Mouse (Mus musculus): ENCODE data around the gene Med11. TPM values are rescaled to one million over a fixed set of nuclear protein-coding genes. Genes with fewer than 3 reads are reported as not detected.
"Not testable (repeated sequence)": the region's sequence is repeated elsewhere in the genome, so short reads cannot be mapped to it uniquely, and the experiment has no call there.

Med11 gene
- 1 to 10 TPM; 5.6 to 6.2 TPM for total RNA-seq (2021)
- long read RNA-seq, experiment 1, transcript Med11-201 (3 exons, 902 nt) = major isoform, 7 of 14 reads
- long read RNA-seq, experiment 1, partial matches to known transcripts = 1 of 14 reads
- long read RNA-seq, experiment 1, other reads (novel, unspliced or antisense) = 5 of 14 reads
- long read RNA-seq, experiment 2, transcript Med11-201 (3 exons, 902 nt) = major isoform, 5 of 7 reads
- long read RNA-seq, experiment 2, partial matches to known transcripts = 0 of 7 reads
- long read RNA-seq, experiment 2, other reads (novel, unspliced or antisense) = 1 of 7 reads

- peak; percentile 96 for DNase-seq
Observed at GRCm38 (mm10) chr11:70451797-70452498, at the start of gene Med11. TSS of gene Med11 (plus strand) at chr11:70451919.

- no peak for DNase-seq
Observed at GRCm38 (mm10) chr11:70403598-70403997, 48.1 kb upstream of the Med11 start.

GRCm38 (mm10) chr11:70409594-70410296 lies 42.0 kb upstream of the Med11 start, which contains the start of gene Pelp1:
TSS of gene Pelp1 (minus strand) at chr11:70410031.
- DNase-seq = peak; percentile 81

GRCm38 (mm10) chr11:70410297-70410643 lies 41.4 kb upstream of the Med11 start:
- DNase-seq = no peak

GRCm38 (mm10) chr11:70412591-70412990 lies 39.1 kb upstream of the Med11 start:
- DNase-seq = no peak

- peak; percentile 33 for DNase-seq
Observed at GRCm38 (mm10) chr11:70413961-70414360, 37.8 kb upstream of the Med11 start.

GRCm38 (mm10) chr11:70418199-70418598 lies 33.5 kb upstream of the Med11 start:
- no peak for DNase-seq

- DNase-seq = no peak
Observed at GRCm38 (mm10) chr11:70419486-70419885, 32.2 kb upstream of the Med11 start.

GRCm38 (mm10) chr11:70426598-70426997 lies 25.1 kb upstream of the Med11 start:
- not testable (repeated sequence) for DNase-seq

- DNase-seq = no peak
Observed at GRCm38 (mm10) chr11:70431574-70431973, 20.1 kb upstream of the Med11 start.

- peak; percentile 98 for DNase-seq
Observed at GRCm38 (mm10) chr11:70432048-70432894, 19.4 kb upstream of the Med11 start, which contains the start of gene Arrb2. TSS of gene Arrb2 (plus strand) at chr11:70432635.

- DNase-seq = no peak
Observed at GRCm38 (mm10) chr11:70432895-70433568, 18.7 kb upstream of the Med11 start.

- DNase-seq = no peak
Observed at GRCm38 (mm10) chr11:70433569-70433943, 18.2 kb upstream of the Med11 start.

- no peak for DNase-seq
Observed at GRCm38 (mm10) chr11:70433951-70434350, 17.8 kb upstream of the Med11 start.

- DNase-seq = no peak
Observed at GRCm38 (mm10) chr11:70435476-70435875, 16.2 kb upstream of the Med11 start.

GRCm38 (mm10) chr11:70437426-70437825 lies 14.3 kb upstream of the Med11 start:
- DNase-seq = no peak

GRCm38 (mm10) chr11:70438728-70439374 lies 12.9 kb upstream of the Med11 start:
- no peak for DNase-seq

GRCm38 (mm10) chr11:70440637-70441036 lies 11.1 kb upstream of the Med11 start:
- no peak for DNase-seq

- DNase-seq = no peak
Observed at GRCm38 (mm10) chr11:70441882-70442281, 9.8 kb upstream of the Med11 start.

- no peak for DNase-seq
Observed at GRCm38 (mm10) chr11:70443964-70444363, 7.8 kb upstream of the Med11 start.

GRCm38 (mm10) chr11:70444667-70445066 lies 7.1 kb upstream of the Med11 start:
- DNase-seq = no peak

Measured in gastrocnemius, postnatal 25 days (tissue).